Mouse (Mus musculus): ENCODE data around the gene B430306N03Rik.

GRCm38 (mm10) chr17:48300199-48300598, 15.7 kb upstream of the B430306N03Rik start:
- TF ChIP-seq POLR2A (IDR thresholded peaks at IDR 0.05; ENCODE audit: insufficient read depth, low read depth, low read length) (no peak), CTCF (IDR thresholded peaks at IDR 0.05; ENCODE audit: insufficient read depth, low read depth, low read length) (no peak)

Measured in olfactory bulb, adult 2 months (tissue).